Mouse (Mus musculus): Measurements from ENCODE around the gene Tmem186. TPM values are rescaled to one million over a fixed set of nuclear protein-coding genes. Genes with fewer than 3 reads are reported as not detected.
A peak's percentile ranks its signal among the peaks of the same experiment; 100 is the strongest.

The Tmem186 gene
- polyA plus RNA-seq, 2 experiments = 6.5 to 7.9 TPM

DNA sequence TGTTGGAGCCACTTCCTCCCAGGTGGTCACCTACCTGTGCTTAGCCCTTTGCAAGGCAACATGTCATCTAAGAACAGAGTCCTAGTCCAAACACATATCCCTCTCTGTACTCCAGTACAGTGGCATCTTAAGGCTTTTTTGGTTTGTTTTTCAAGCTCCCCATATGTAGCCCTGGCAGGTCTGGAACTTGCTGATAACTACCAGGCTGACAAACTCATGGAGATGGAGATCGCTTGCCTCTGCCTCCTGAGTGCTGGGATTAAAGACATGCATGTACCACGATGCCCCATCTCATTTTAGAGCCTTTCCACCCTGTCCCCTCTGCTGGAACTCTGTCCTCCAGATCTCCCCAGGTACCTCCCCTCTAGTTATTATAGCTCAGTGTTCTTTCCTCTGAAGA, 38.7 kb upstream of the Tmem186 start:
- WGBS (ENCODE audit: insufficient replicate concordance) = 19% methylated on average over 2 of the region's 2 CpGs
- peak overlapping the region; percentile 98 for H3K27ac ChIP-seq
- peak overlapping the region; percentile 77 for H3K4me2 ChIP-seq (ENCODE audit: low read depth)

DNA sequence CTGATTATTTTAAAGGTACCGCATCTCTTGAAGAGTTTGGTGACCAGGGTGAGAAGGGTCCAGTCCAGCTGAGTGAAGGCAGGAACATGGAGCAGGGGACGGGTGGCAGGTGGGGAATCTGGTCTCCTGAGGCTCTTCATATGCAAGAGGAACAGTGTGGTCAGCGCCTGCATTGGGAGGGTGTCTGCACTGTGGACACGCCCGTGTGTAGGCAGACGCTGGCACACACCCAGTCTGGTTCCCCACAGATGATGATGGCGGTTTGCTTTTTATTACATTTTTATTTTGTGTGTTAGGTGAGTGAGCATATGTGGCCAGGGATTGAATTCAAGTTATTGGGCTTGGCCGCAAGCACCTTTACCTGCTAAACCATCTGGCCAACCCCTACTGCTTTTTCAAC, 38.0 kb upstream of the Tmem186 start:
- Histone ChIP-seq H3K36me3 (replicated peaks; ENCODE audit: control insufficient read depth, insufficient read depth, low read depth) (no peaks in the 10 kb centered on the region), H3K4me1 (replicated peaks; ENCODE audit: control insufficient read depth in 2 of 2, insufficient read depth in 2 of 2, low read length in 1 of 2) (peaks cover 63 to 76% of the 10 kb centered on the region in 2 experiments), H3K9me3 (ENCODE audit: control insufficient read depth, low read length) (no peaks in the 10 kb centered on the region), H3K27me3 (ENCODE audit: control insufficient read depth, insufficient read depth, low read length) (no peaks in the 10 kb centered on the region), H3K9ac (replicated peaks) (peak overlapping the region; percentile 76), H3K27ac (peak overlapping the region; percentile 98), H3K4me2 (ENCODE audit: low read depth) (peak overlapping the region; percentile 77), H3K4me3 (ENCODE audit: insufficient read depth in 1 of 2, low read depth in 2 of 2, low read length in 2 of 2) (peak overlapping the region in 1 of 2 experiments; percentile 30; a peak in 3 of 4 replicates)
- WGBS (ENCODE audit: insufficient replicate concordance) = 34% methylated on average over 8 of the region's 8 CpGs
- peak in 2 of 3 experiments; percentile 46 to 57 for DNase-seq (ENCODE audit: low read depth in 3 of 3, low spot score in 3 of 3)
- TF ChIP-seq CTCF (IDR thresholded peaks at IDR 0.05; ENCODE audit: low read depth) (no peak), EP300 (IDR thresholded peaks at IDR 0.05; ENCODE audit: low read depth) (no peak)
- peak; percentile 31; the same call in 1 of the 2 replicates for ATAC-seq (ENCODE audit: insufficient read depth)

More for the DNA sequence above, 38.7 kb upstream of the Tmem186 start:
- ATAC-seq (ENCODE audit: insufficient read depth) = peak; percentile 57
- Histone ChIP-seq H3K9me3 (ENCODE audit: control insufficient read depth, low read length) (no peaks in the 10 kb centered on the region), H3K4me3 (ENCODE audit: insufficient read depth in 1 of 2, low read depth in 2 of 2, low read length in 2 of 2) (peak overlapping the region; percentile 18 to 30), H3K27me3 (ENCODE audit: control insufficient read depth, insufficient read depth, low read length) (no peaks in the 10 kb centered on the region), H3K4me1 (replicated peaks; ENCODE audit: control insufficient read depth in 2 of 2, insufficient read depth in 2 of 2, low read length in 1 of 2) (peaks cover 61 to 72% of the 10 kb centered on the region in 2 experiments), H3K9ac (replicated peaks) (peak overlapping the region; percentile 76), H3K36me3 (replicated peaks; ENCODE audit: control insufficient read depth, insufficient read depth, low read depth) (no peaks in the 10 kb centered on the region)
- TF ChIP-seq EP300 (IDR thresholded peaks at IDR 0.05; ENCODE audit: low read depth) (peak; percentile 91), CTCF (IDR thresholded peaks at IDR 0.05; ENCODE audit: low read depth) (no peak)
- peak; percentile 78 to 84 (median 79) for DNase-seq (ENCODE audit: low read depth in 3 of 3, low spot score in 3 of 3)

DNA sequence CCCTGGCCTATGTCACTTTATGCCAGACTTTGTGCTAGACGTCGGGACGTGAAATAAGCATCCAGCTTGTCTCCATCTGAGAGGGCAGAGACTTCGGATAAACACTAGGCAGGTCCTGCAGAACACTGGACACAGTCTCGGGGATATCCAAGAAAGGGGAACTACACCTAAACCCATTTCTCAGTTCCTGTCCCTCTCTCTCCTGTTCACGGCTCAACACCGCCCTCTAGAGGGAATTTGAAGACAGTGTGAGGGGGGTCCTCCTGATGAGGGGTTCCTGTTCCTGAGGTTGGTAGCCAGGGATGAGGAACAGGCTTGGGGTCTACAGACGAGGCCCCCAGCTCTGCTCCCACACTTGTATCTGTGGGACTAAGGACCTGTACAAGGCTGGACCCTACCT, 36.7 kb upstream of the Tmem186 start:
- Histone ChIP-seq H3K27me3 (ENCODE audit: control insufficient read depth, insufficient read depth, low read length) (no peaks in the 10 kb centered on the region), H3K4me2 (ENCODE audit: low read depth) (peak overlapping the region; percentile 58), H3K9me3 (ENCODE audit: control insufficient read depth, low read length) (no peaks in the 10 kb centered on the region), H3K36me3 (replicated peaks; ENCODE audit: control insufficient read depth, insufficient read depth, low read depth) (peaks cover under 1% of the 10 kb centered on the region; the same call in 1 of the 2 replicates), H3K27ac (no peak overlapping the region), H3K4me3 (ENCODE audit: insufficient read depth in 1 of 2, low read depth in 2 of 2, low read length in 2 of 2) (no peak overlapping the region), H3K9ac (replicated peaks) (no peak overlapping the region; the same call in 1 of the 2 replicates), H3K4me1 (replicated peaks; ENCODE audit: control insufficient read depth in 2 of 2, insufficient read depth in 2 of 2, low read length in 1 of 2) (peaks cover 66 to 79% of the 10 kb centered on the region in 2 experiments)
- ATAC-seq (ENCODE audit: insufficient read depth) (no peak), DNase-seq (ENCODE audit: low read depth in 3 of 3, low spot score in 3 of 3) (peak; percentile 59 to 72 (median 61))
- WGBS (ENCODE audit: insufficient replicate concordance) = 1% methylated on average over 8 of the region's 8 CpGs
- TF ChIP-seq EP300 (IDR thresholded peaks at IDR 0.05; ENCODE audit: low read depth) (no peak), CTCF (IDR thresholded peaks at IDR 0.05; ENCODE audit: low read depth) (peak; percentile 94)

DNA sequence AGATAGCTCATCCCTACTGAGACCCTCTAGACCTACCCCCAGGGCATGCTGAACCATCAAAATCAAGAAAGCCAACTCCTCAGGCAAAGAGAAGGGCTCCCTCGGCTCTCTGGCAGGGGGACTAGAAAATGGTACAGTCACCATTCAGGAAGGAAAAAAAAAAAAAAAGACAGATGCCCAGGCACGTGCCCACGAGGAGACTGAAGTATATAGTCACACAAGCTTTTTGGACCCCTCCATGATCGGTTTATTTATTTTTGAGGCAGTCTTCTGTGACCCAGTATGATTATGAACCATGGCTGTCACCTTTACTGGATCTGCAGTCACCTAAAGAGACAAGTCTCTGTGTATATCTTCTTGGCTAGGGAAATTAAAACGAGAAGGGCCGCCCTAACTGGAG, 35.8 kb upstream of the Tmem186 start:
- Histone ChIP-seq H3K27ac (no peak overlapping the region; the same call in none of the 2 replicates), H3K4me1 (replicated peaks; ENCODE audit: control insufficient read depth in 2 of 2, insufficient read depth in 2 of 2, low read length in 1 of 2) (peaks cover 57 to 72% of the 10 kb centered on the region in 2 experiments), H3K4me3 (ENCODE audit: insufficient read depth in 1 of 2, low read depth in 2 of 2, low read length in 2 of 2) (no peak overlapping the region), H3K4me2 (ENCODE audit: low read depth) (peak overlapping the region; percentile 95), H3K9ac (replicated peaks) (peak overlapping the region; percentile 25; the same call in 1 of the 2 replicates), H3K9me3 (ENCODE audit: control insufficient read depth, low read length) (no peaks in the 10 kb centered on the region), H3K27me3 (ENCODE audit: control insufficient read depth, insufficient read depth, low read length) (no peaks in the 10 kb centered on the region), H3K36me3 (replicated peaks; ENCODE audit: control insufficient read depth, insufficient read depth, low read depth) (peaks cover 7% of the 10 kb centered on the region)
- 51% methylated on average over 6 of the region's 6 CpGs for WGBS (ENCODE audit: insufficient replicate concordance)
- ATAC-seq (ENCODE audit: insufficient read depth) = no peak
- TF ChIP-seq CTCF (IDR thresholded peaks at IDR 0.05; ENCODE audit: low read depth) (no peak), EP300 (IDR thresholded peaks at IDR 0.05; ENCODE audit: low read depth) (no peak)
- DNase-seq (ENCODE audit: low read depth in 3 of 3, low spot score in 3 of 3) = no peak

DNA sequence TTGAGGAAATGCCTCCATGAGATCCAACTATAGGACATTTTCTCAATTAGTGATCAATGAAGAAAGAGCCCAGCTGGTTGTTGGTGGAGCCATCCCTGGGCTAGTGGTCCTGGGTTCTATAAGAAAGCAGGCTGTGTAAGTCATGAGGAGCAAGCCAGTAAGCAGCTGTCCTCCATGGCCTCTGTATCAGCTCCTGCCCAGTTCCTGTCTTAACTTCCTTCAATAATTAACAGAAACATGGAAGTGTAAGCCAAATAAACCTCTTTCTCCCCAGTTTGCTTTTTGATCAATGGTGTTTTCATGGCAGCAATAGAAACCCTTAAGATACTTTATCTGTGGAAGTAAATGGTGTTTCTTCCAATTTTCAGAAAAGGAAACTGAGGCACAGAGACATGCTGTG, 35.3 kb upstream of the Tmem186 start:
- Histone ChIP-seq H3K9ac (replicated peaks) (peak overlapping the region; percentile 85), H3K4me3 (ENCODE audit: insufficient read depth in 1 of 2, low read depth in 2 of 2, low read length in 2 of 2) (peak overlapping the region in 1 of 2 experiments; percentile 80; a peak in 2 of 4 replicates), H3K27me3 (ENCODE audit: control insufficient read depth, insufficient read depth, low read length) (no peaks in the 10 kb centered on the region), H3K4me2 (ENCODE audit: low read depth) (peak overlapping the region; percentile 95), H3K36me3 (replicated peaks; ENCODE audit: control insufficient read depth, insufficient read depth, low read depth) (peaks cover 7% of the 10 kb centered on the region), H3K27ac (peak overlapping the region; percentile 84), H3K4me1 (replicated peaks; ENCODE audit: control insufficient read depth in 2 of 2, insufficient read depth in 2 of 2, low read length in 1 of 2) (peaks cover 57 to 73% of the 10 kb centered on the region in 2 experiments), H3K9me3 (ENCODE audit: control insufficient read depth, low read length) (no peaks in the 10 kb centered on the region)
- DNase-seq (ENCODE audit: low read depth in 3 of 3, low spot score in 3 of 3) (no peak), ATAC-seq (ENCODE audit: insufficient read depth) (no peak)
- TF ChIP-seq CTCF (IDR thresholded peaks at IDR 0.05; ENCODE audit: low read depth) = no peak
- no peak for TF ChIP-seq EP300 (IDR thresholded peaks at IDR 0.05; ENCODE audit: low read depth)
